Mouse (Mus musculus) hematopoietic stem cell, adult 5-6 weeks (primary cell): ENCODE data around the gene Ctnnbl1. TPM values are rescaled to one million over a fixed set of nuclear protein-coding genes. Genes with fewer than 3 reads are reported as not detected.

ENCODE experiments used
- ATAC-seq, 2 experiments: fragments of 125-278 bp in 1 of 2; replicated peaks in 1 of 2; 2 replicates each; pipeline ENCODE4 v1.8.0; 2016 to 2017; ENCODE audit warnings: inconsistent platforms in 2 of 2, mild to moderate bottlenecking in 2 of 2, moderate number of reproducible peaks in 2 of 2, low read depth in 1 of 2, moderate TSS enrichment in 1 of 2; ENCODE audit not compliant: low FRiP score in 2 of 2, poor library complexity in 2 of 2, severe bottlenecking in 2 of 2, insufficient read depth in 1 of 2, low TSS enrichment in 1 of 2
- total RNA-seq: library from RNA; stranded (forward); fragments of 172-1452, 232-1000 nt; gene quantifications from 2 replicates; pipeline ENCODE4 v1.2.3, GENCODE M21; 2017

Gene Ctnnbl1
- total RNA-seq, 1 experiment from 2014 or later = 52.5 TPM

- no peak for ATAC-seq
Measured at GRCm38 (mm10) chr2:157935444-157936171, 198.4 kb downstream of the Ctnnbl1 start.

DNA sequence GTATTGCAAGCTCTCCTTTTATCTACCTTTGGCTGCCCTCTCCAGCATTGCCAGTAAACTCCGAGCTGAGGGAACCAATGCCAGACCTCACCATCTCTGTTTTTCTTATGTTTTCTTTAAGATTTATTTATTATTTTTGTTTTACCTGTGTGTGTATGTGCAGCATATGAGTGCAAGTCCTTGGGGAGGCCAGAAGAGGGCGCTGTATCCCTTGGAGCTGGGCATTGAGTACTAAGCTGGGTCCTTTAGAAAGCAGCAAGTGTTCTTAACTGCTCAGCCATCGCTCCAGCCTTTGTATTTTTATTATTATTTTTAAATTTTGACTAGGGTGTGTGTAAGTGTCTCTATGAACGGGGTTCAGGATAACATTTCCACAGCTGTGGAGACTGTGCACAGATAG is 199.5 kb downstream of the Ctnnbl1 start:
- ATAC-seq = no peak

DNA sequence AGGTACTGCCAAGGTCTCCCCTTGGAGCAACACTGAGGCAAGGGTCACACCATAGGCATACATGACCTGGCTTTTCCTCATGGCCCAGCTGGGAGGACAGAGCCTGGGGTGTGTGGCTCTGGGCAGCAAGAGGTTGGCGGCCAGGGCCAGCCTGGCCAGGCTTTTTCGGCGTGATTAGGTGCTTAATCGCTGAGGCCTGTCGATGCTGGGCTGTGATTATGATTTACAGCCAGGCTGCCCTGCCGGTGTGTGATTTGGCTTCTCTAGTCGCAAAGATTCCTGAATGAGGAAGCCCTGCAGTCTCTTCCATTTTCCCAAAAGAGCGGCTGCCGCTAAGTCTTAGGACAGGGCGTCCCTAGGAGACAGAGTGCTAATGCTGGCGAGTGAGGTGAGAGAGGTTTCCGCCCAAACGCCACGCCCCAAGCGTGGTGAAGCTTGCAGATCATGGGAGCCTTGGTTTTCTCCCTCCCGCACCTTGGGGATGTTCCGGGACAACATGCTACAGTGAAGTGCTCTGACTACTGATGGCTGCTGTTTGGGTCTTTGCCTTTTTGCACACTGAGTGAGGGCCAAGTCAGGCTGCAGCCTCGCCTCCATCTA is 203.5 kb downstream of the Ctnnbl1 start:
- peak in 1 of 2 experiments; percentile 22; a peak in 1 of 4 replicates for ATAC-seq

Other genes with a start within 250 kb of the Ctnnbl1 start
- gene Nnat, start 177.3 kb upstream of the Ctnnbl1 start, total RNA-seq = 0.31 TPM in 1 of 2 replicates, not detected in the other
- gene Blcap, start 166.1 kb upstream of the Ctnnbl1 start, total RNA-seq = 15.8 and 32.6 TPM in 2 replicates
- not detected in 2 replicates for gene Vstm2l, start 177.3 kb downstream of the Ctnnbl1 start, total RNA-seq